Mouse (Mus musculus) lung, embryonic 15.5 days (tissue): Measurements from ENCODE around the gene Dpy19l3. TPM values are rescaled to one million over a fixed set of nuclear protein-coding genes. Genes with fewer than 3 reads are reported as not detected.
A peak's percentile ranks its signal among the peaks of the same experiment; 100 is the strongest.

Experiments used
- ATAC-seq: fragments of 200-750 bp; cut with Nextera tagmentation; 2 replicates; pipeline ENCODE4 v1.8.0; 2017; ENCODE audit warnings: moderate number of reproducible peaks, borderline replicate concordance; ENCODE audit not compliant: low FRiP score, low TSS enrichment; ENCODE audit errors: extremely low read depth
- H3K27ac ChIP-seq: fragments of 300-500 bp; sonication (generic); 2 replicates; pipeline ENCODE4 v1.5.1; 2015; ENCODE audit warnings: moderate library complexity, mild to moderate bottlenecking, inconsistent platforms
- H3K27me3 ChIP-seq: fragments of 300-500 bp; sonication (generic); 2 replicates; pipeline ENCODE4 v1.6.1; 2015; ENCODE audit warnings: inconsistent platforms
- H3K36me3 ChIP-seq: fragments of 300-500 bp; sonication (generic); 2 replicates; pipeline ENCODE4 v1.6.1; 2015; ENCODE audit warnings: inconsistent platforms
- H3K4me1 ChIP-seq: fragments of 300-500 bp; sonication (generic); 2 replicates; pipeline ENCODE4 v1.6.1; 2015; ENCODE audit warnings: inconsistent platforms
- H3K4me2 ChIP-seq: fragments of 300-500 bp; sonication (generic); 2 replicates; pipeline ENCODE4 v1.6.1; 2015; ENCODE audit warnings: inconsistent platforms, mild to moderate bottlenecking, moderate library complexity
- H3K4me3 ChIP-seq: fragments of 300-500 bp; sonication (generic); 2 replicates; pipeline ENCODE4 v1.5.1; 2015; ENCODE audit warnings: mild to moderate bottlenecking, inconsistent platforms
- H3K9ac ChIP-seq: fragments of 300-500 bp; sonication (generic); 2 replicates; pipeline ENCODE4 v1.6.1; 2015; ENCODE audit warnings: inconsistent platforms
- H3K9me3 ChIP-seq: fragments of 300-500 bp; sonication (generic); 2 replicates; pipeline ENCODE4 v1.6.1; 2016; ENCODE audit warnings: inconsistent platforms
- WGBS: fragments of 180-500 bp; shearing (Covaris S2); methylation state at CpG from one replicate; pipeline ENCODE4 v1.1.7; 2015; 5-methylcytosine and 5-hydroxymethylcytosine counted together
- polyA plus RNA-seq: library from polyadenylated mRNA; unstranded; fragments of >200 nt; fragmentation: Nextera tagmentation; extraction: Ambion mirVana; gene quantifications from 2 replicates; pipeline ENCODE4 v1.2.1, GENCODE M21; 2015

Dpy19l3 gene
- polyA plus RNA-seq, 1 experiment from 2014 or later: 34.6 TPM

GRCm38 (mm10) chr7:35774127-35774526 lies 19.9 kb upstream of the Dpy19l3 start:
- Histone ChIP-seq H3K27ac (no peak overlapping the region), H3K4me2 (no peak overlapping the region), H3K9ac (no peak overlapping the region), H3K36me3 (peaks cover 51% of the 10 kb centered on the region), H3K9me3 (no peaks in the 10 kb centered on the region), H3K4me1 (no peaks in the 10 kb centered on the region), H3K27me3 (no peaks in the 10 kb centered on the region), H3K4me3 (no peak overlapping the region)
- no peak for ATAC-seq
- 85% methylated on average over 12 of the region's 12 CpGs for WGBS

- Histone ChIP-seq H3K27me3 (no peaks in the 10 kb centered on the region), H3K4me2 (no peak overlapping the region), H3K9ac (no peak overlapping the region), H3K27ac (no peak overlapping the region), H3K36me3 (peaks cover 39% of the 10 kb centered on the region), H3K4me3 (no peak overlapping the region), H3K4me1 (no peaks in the 10 kb centered on the region), H3K9me3 (no peaks in the 10 kb centered on the region)
- ATAC-seq: no peak
- 88% methylated on average over 8 of the region's 8 CpGs for WGBS
Measured at GRCm38 (mm10) chr7:35772347-35772746, 18.1 kb upstream of the Dpy19l3 start.

- no peak for ATAC-seq
- Histone ChIP-seq H3K9me3 (no peaks in the 10 kb centered on the region), H3K27ac (no peak overlapping the region), H3K9ac (no peak overlapping the region), H3K4me2 (no peak overlapping the region), H3K4me3 (no peak overlapping the region), H3K27me3 (no peaks in the 10 kb centered on the region), H3K4me1 (no peaks in the 10 kb centered on the region), H3K36me3 (peaks cover 32% of the 10 kb centered on the region)
Measured at GRCm38 (mm10) chr7:35771106-35771505, 16.9 kb upstream of the Dpy19l3 start.

GRCm38 (mm10) chr7:35770122-35770521 lies 15.9 kb upstream of the Dpy19l3 start:
- peaks cover 22% of the 10 kb centered on the region for H3K36me3 ChIP-seq
- no peaks in the 10 kb centered on the region for H3K9me3 ChIP-seq
- no peak overlapping the region for H3K4me2 ChIP-seq
- no peak overlapping the region for H3K9ac ChIP-seq
- 71% methylated on average over 7 of the region's 7 CpGs for WGBS
- no peaks in the 10 kb centered on the region for H3K4me1 ChIP-seq
- H3K4me3 ChIP-seq: no peak overlapping the region
- H3K27ac ChIP-seq: no peak overlapping the region
- ATAC-seq: no peak
- H3K27me3 ChIP-seq: no peaks in the 10 kb centered on the region

GRCm38 (mm10) chr7:35764461-35764860 lies 10.2 kb upstream of the Dpy19l3 start:
- no peaks in the 10 kb centered on the region for H3K4me1 ChIP-seq
- no peaks in the 10 kb centered on the region for H3K27me3 ChIP-seq
- H3K36me3 ChIP-seq: no peaks in the 10 kb centered on the region
- ATAC-seq: no peak
- no peak overlapping the region for H3K4me3 ChIP-seq
- no peak overlapping the region for H3K9ac ChIP-seq
- no peaks in the 10 kb centered on the region for H3K9me3 ChIP-seq
- H3K27ac ChIP-seq: no peak overlapping the region
- WGBS: 84% methylated on average over 11 of the region's 11 CpGs
- H3K4me2 ChIP-seq: no peak overlapping the region

- Histone ChIP-seq H3K9me3 (no peaks in the 10 kb centered on the region), H3K27ac (no peak overlapping the region), H3K4me3 (no peak overlapping the region), H3K27me3 (no peaks in the 10 kb centered on the region), H3K9ac (no peak overlapping the region), H3K4me2 (no peak overlapping the region), H3K4me1 (no peaks in the 10 kb centered on the region), H3K36me3 (no peaks in the 10 kb centered on the region)
- 64% methylated on average over 5 of the region's 5 CpGs for WGBS
- peak; percentile 42; the same call in 1 of the 2 replicates for ATAC-seq
Measured at GRCm38 (mm10) chr7:35761801-35762200, 7.5 kb upstream of the Dpy19l3 start.

- 0 out of 2 replicates have a peak, but pooled peaks cover 2% of the 10 kb centered on the region for H3K4me1 ChIP-seq
- H3K4me2 ChIP-seq: no peak overlapping the region
- no peak overlapping the region for H3K27ac ChIP-seq
- no peaks in the 10 kb centered on the region for H3K36me3 ChIP-seq
- H3K9ac ChIP-seq: no peak overlapping the region
- ATAC-seq: no peak
- no peaks in the 10 kb centered on the region for H3K27me3 ChIP-seq
- 14% methylated on average over 2 of the region's 2 CpGs for WGBS
- no peaks in the 10 kb centered on the region for H3K9me3 ChIP-seq
- no peak overlapping the region for H3K4me3 ChIP-seq
Measured at GRCm38 (mm10) chr7:35759602-35760001, 5.3 kb upstream of the Dpy19l3 start.

GRCm38 (mm10) chr7:35756510-35757440 lies 2.5 kb upstream of the Dpy19l3 start:
- ATAC-seq: no peak
- H3K4me3 ChIP-seq: no peak overlapping the region
- no peaks in the 10 kb centered on the region for H3K27me3 ChIP-seq
- H3K27ac ChIP-seq: no peak overlapping the region
- no peaks in the 10 kb centered on the region for H3K9me3 ChIP-seq
- 36% methylated on average over 14 of the region's 14 CpGs for WGBS
- no peaks in the 10 kb centered on the region for H3K36me3 ChIP-seq
- no peak overlapping the region for H3K4me2 ChIP-seq
- H3K4me1 ChIP-seq: peaks cover 11% of the 10 kb centered on the region
- H3K9ac ChIP-seq: no peak overlapping the region

- no peaks in the 10 kb centered on the region for H3K9me3 ChIP-seq
- peaks cover 6% of the 10 kb centered on the region; the same call in 1 of the 2 replicates for H3K36me3 ChIP-seq
- no peak for ATAC-seq
- H3K4me2 ChIP-seq: peak overlapping the region; percentile 87
- H3K27me3 ChIP-seq: no peaks in the 10 kb centered on the region
- peak overlapping the region; percentile 85 for H3K4me3 ChIP-seq
- 65% methylated on average over 4 of the region's 4 CpGs for WGBS
- peak overlapping the region; percentile 26; the same call in 1 of the 2 replicates for H3K27ac ChIP-seq
- H3K9ac ChIP-seq: peak overlapping the region; percentile 63; the same call in 1 of the 2 replicates
- peaks cover 11% of the 10 kb centered on the region for H3K4me1 ChIP-seq
Measured at GRCm38 (mm10) chr7:35754886-35755168, 573 bp upstream of the Dpy19l3 start.

- H3K9ac ChIP-seq: peak overlapping the region; percentile 63
- no peaks in the 10 kb centered on the region for H3K9me3 ChIP-seq
- peaks cover 11% of the 10 kb centered on the region for H3K4me1 ChIP-seq
- 3% methylated on average over 15 of the region's 15 CpGs for WGBS
- H3K4me2 ChIP-seq: peak overlapping the region; percentile 87
- peak overlapping the region; percentile 85 for H3K4me3 ChIP-seq
- no peak overlapping the region for H3K27ac ChIP-seq
- peaks cover 14% of the 10 kb centered on the region for H3K36me3 ChIP-seq
- ATAC-seq: peak; percentile 15; the same call in 1 of the 2 replicates
- no peaks in the 10 kb centered on the region for H3K27me3 ChIP-seq
Measured at GRCm38 (mm10) chr7:35753319-35754032, 778 bp downstream of the Dpy19l3 start.

- no peak for ATAC-seq
- WGBS: 96% methylated on average over 9 of the region's 9 CpGs
- H3K36me3 ChIP-seq: peaks cover 25% of the 10 kb centered on the region
- H3K9ac ChIP-seq: no peak overlapping the region
- H3K27me3 ChIP-seq: no peaks in the 10 kb centered on the region
- H3K4me1 ChIP-seq: peaks cover 11% of the 10 kb centered on the region
- no peak overlapping the region for H3K27ac ChIP-seq
- H3K4me2 ChIP-seq: no peak overlapping the region
- H3K4me3 ChIP-seq: no peak overlapping the region
- no peaks in the 10 kb centered on the region for H3K9me3 ChIP-seq
Measured at GRCm38 (mm10) chr7:35750873-35751272, 3.4 kb downstream of the Dpy19l3 start.

GRCm38 (mm10) chr7:35747397-35747964 lies 6.8 kb downstream of the Dpy19l3 start:
- Histone ChIP-seq H3K36me3 (peaks cover 25% of the 10 kb centered on the region), H3K9ac (no peak overlapping the region), H3K27ac (no peak overlapping the region), H3K4me3 (no peak overlapping the region), H3K27me3 (no peaks in the 10 kb centered on the region), H3K9me3 (no peaks in the 10 kb centered on the region), H3K4me1 (peaks cover 5% of the 10 kb centered on the region; the same call in 1 of the 2 replicates), H3K4me2 (no peak overlapping the region)
- no peak for ATAC-seq
- 84% methylated on average over 14 of the region's 14 CpGs for WGBS
